Comparison of ENCODE assay signal across 7 mouse cellular contexts in genomic region chr10:128495270-128495669, GRCm38 (mm10). TPM values are rescaled to one million over a fixed set of nuclear protein-coding genes. Genes with fewer than 3 reads are reported as not detected.
DNase-seq lines count a peak whose midpoint lies in the region; ATAC-seq and TF ChIP-seq lines count a peak whose summit lies in the region.

No protein-coding gene starts in this region.

- DNase-seq in kidney, adult 8-10 months, result no peak
- DNase-seq in naive thymus-derived CD4-positive, alpha-beta T cell, adult 2 months (ENCODE audit: low read depth), result peak; percentile 62

- H3K9ac ChIP-seq in kidney, embryonic 16.5 days (replicated peaks; ENCODE audit: low read length), result 0 out of 2 replicates have a peak overlapping the region, but pooled peaks have one; percentile 10
- H3K9ac ChIP-seq in hindbrain, embryonic 16.5 days (ENCODE audit: low read depth, low read length), result peak overlapping the region; percentile 89; the same call in 1 of the 2 replicates

- 76% methylated on average over 2 of the region's 2 CpGs for WGBS in kidney, embryonic 16.5 days
- WGBS in hindbrain, embryonic 16.5 days, result 74% methylated on average over 2 of the region's 2 CpGs

- peaks cover 46% of the 10 kb centered on the region for H3K4me1 ChIP-seq in kidney, embryonic 16.5 days (ENCODE audit: insufficient read depth, low read length)
- H3K4me1 ChIP-seq in bone marrow macrophage, adult 2 months (ENCODE audit: control insufficient read depth, insufficient read depth, low read length), result peaks cover 32% of the 10 kb centered on the region
- H3K4me1 ChIP-seq in hindbrain, embryonic 16.5 days (ENCODE audit: control insufficient read depth, insufficient read depth, low read depth, low read length), result peaks cover 43% of the 10 kb centered on the region

- no peaks in the 10 kb centered on the region for H3K9me3 ChIP-seq in kidney, embryonic 16.5 days (ENCODE audit: low read length)
- H3K9me3 ChIP-seq in hindbrain, embryonic 16.5 days (ENCODE audit: control insufficient read depth, low read length), result no peaks in the 10 kb centered on the region

- TF ChIP-seq CTCF in bone marrow macrophage, adult 2 months (IDR thresholded peaks at IDR 0.05; ENCODE audit: low read depth, low read length), result no peak

- peaks cover 14% of the 10 kb centered on the region for H3K36me3 ChIP-seq in kidney, embryonic 16.5 days (ENCODE audit: insufficient read depth, low read length)
- peaks cover 14% of the 10 kb centered on the region for H3K36me3 ChIP-seq in hindbrain, embryonic 16.5 days (ENCODE audit: control insufficient read depth, insufficient read depth, low read length)

- H3K4me3 ChIP-seq in kidney, embryonic 16.5 days (ENCODE audit: low read length), result peak overlapping the region; percentile 67; the same call in 1 of the 2 replicates
- peak overlapping the region; percentile 71 for H3K4me3 ChIP-seq in bone marrow macrophage, adult 2 months (ENCODE audit: insufficient read depth, low read length)
- H3K4me3 ChIP-seq in hindbrain, embryonic 16.5 days (ENCODE audit: low read length), result no peak overlapping the region

- no peak for TF ChIP-seq POLR2A in bone marrow macrophage, adult 2 months (IDR thresholded peaks at IDR 0.05; ENCODE audit: borderline replicate concordance, low read depth, low read length)

- H3K4me2 ChIP-seq in kidney, embryonic 16.5 days (replicated peaks; ENCODE audit: low read depth, low read length), result peak overlapping the region; percentile 64
- H3K4me2 ChIP-seq in hindbrain, embryonic 16.5 days (ENCODE audit: low read length), result peak overlapping the region; percentile 78

- no peak for ATAC-seq in kidney, embryonic 16.5 days (ENCODE audit: low FRiP score, low TSS enrichment)
- no peak for ATAC-seq in hindbrain, embryonic 16.5 days
- ATAC-seq in megakaryocyte progenitor cell, adult 5-6 weeks (replicated peaks; ENCODE audit: poor library complexity), result no peak
- no peak for ATAC-seq in activated CD4-positive, CD25-positive, alpha-beta regulatory T cell, adult 4 months

- H3K27me3 ChIP-seq in kidney, embryonic 16.5 days (ENCODE audit: insufficient read depth, low read length), result no peaks in the 10 kb centered on the region
- no peaks in the 10 kb centered on the region for H3K27me3 ChIP-seq in hindbrain, embryonic 16.5 days (replicated peaks; ENCODE audit: control insufficient read depth, insufficient read depth, low read length)

- no peak overlapping the region for H3K27ac ChIP-seq in kidney, embryonic 16.5 days (ENCODE audit: low read length)
- no peak overlapping the region for H3K27ac ChIP-seq in bone marrow macrophage, adult 2 months (ENCODE audit: insufficient read depth, low read depth, low read length)
- no peak overlapping the region for H3K27ac ChIP-seq in hindbrain, embryonic 16.5 days (ENCODE audit: low read depth, low read length)

RNA-seq across cellular contexts. Expression of gene Myl6, which starts 1.3 kb away (rescaled TPM):
- polyA plus RNA-seq in kidney, embryonic 16.5 days (2015; fragmentation: Nextera tagmentation; extraction: Ambion mirVana), result 1,255 and 1,413 TPM in 2 replicates
- 1,186 and 1,257 TPM in 2 replicates for polyA plus RNA-seq in bone marrow macrophage, adult 2 months (2012; ENCODE audit: insufficient read depth, insufficient read length, missing spikeins)
- 946 and 1,028 TPM in 2 replicates for polyA plus RNA-seq in hindbrain, embryonic 16.5 days (2015; fragmentation: Nextera tagmentation; extraction: Ambion mirVana)
- 760 and 847 TPM in 2 replicates for total RNA-seq in megakaryocyte progenitor cell, adult 5-6 weeks (2015)
- 1,168 and 1,230 TPM in 2 replicates for total RNA-seq in megakaryocyte progenitor cell, adult 5-6 weeks (2017)
- polyA plus RNA-seq in activated CD4-positive, CD25-positive, alpha-beta regulatory T cell, adult 4 months (2017; shearing (Covaris generic)), result 1,000 to 10,000 TPM; 1,113 TPM

RNA-seq across cellular contexts. Expression of gene Myl6b, which starts 3.2 kb away (rescaled TPM):
- polyA plus RNA-seq in kidney, embryonic 16.5 days (2015; fragmentation: Nextera tagmentation; extraction: Ambion mirVana), result 4.2 and 5.7 TPM in 2 replicates
- polyA plus RNA-seq in bone marrow macrophage, adult 2 months (2012; ENCODE audit: insufficient read depth, insufficient read length, missing spikeins), result 2.5 and 3.9 TPM in 2 replicates
- 6.7 and 7.1 TPM in 2 replicates for polyA plus RNA-seq in hindbrain, embryonic 16.5 days (2015; fragmentation: Nextera tagmentation; extraction: Ambion mirVana)
- 7.6 and 7.8 TPM in 2 replicates for total RNA-seq in megakaryocyte progenitor cell, adult 5-6 weeks (2015)
- total RNA-seq in megakaryocyte progenitor cell, adult 5-6 weeks (2017), result 0.64 and 1.7 TPM in 2 replicates
- 1 to 10 TPM; 2.0 to 6.9 TPM for polyA plus RNA-seq in activated CD4-positive, CD25-positive, alpha-beta regulatory T cell, adult 4 months (2017; shearing (Covaris generic))

RNA-seq across cellular contexts. Expression of gene Esyt1, which starts 30.4 kb away (rescaled TPM):
- 23.2 and 24.2 TPM in 2 replicates for polyA plus RNA-seq in kidney, embryonic 16.5 days (2015; fragmentation: Nextera tagmentation; extraction: Ambion mirVana)
- 179 and 197 TPM in 2 replicates for polyA plus RNA-seq in bone marrow macrophage, adult 2 months (2012; ENCODE audit: insufficient read depth, insufficient read length, missing spikeins)
- 13.5 and 16.6 TPM in 2 replicates for polyA plus RNA-seq in hindbrain, embryonic 16.5 days (2015; fragmentation: Nextera tagmentation; extraction: Ambion mirVana)
- 41.2 and 48.4 TPM in 2 replicates for total RNA-seq in megakaryocyte progenitor cell, adult 5-6 weeks (2015)
- total RNA-seq in megakaryocyte progenitor cell, adult 5-6 weeks (2017), result 77.6 and 85.1 TPM in 2 replicates
- 10 to 100 TPM; 77.5 to 80.7 TPM for polyA plus RNA-seq in activated CD4-positive, CD25-positive, alpha-beta regulatory T cell, adult 4 months (2017; shearing (Covaris generic))

RNA-seq across cellular contexts. Expression of gene Smarcc2, which starts 36.2 kb away (rescaled TPM):
- 64.5 and 75.9 TPM in 2 replicates for polyA plus RNA-seq in kidney, embryonic 16.5 days (2015; fragmentation: Nextera tagmentation; extraction: Ambion mirVana)
- 101 and 105 TPM in 2 replicates for polyA plus RNA-seq in bone marrow macrophage, adult 2 months (2012; ENCODE audit: insufficient read depth, insufficient read length, missing spikeins)
- 136 and 168 TPM in 2 replicates for polyA plus RNA-seq in hindbrain, embryonic 16.5 days (2015; fragmentation: Nextera tagmentation; extraction: Ambion mirVana)
- total RNA-seq in megakaryocyte progenitor cell, adult 5-6 weeks (2015), result 70.4 and 74.5 TPM in 2 replicates
- total RNA-seq in megakaryocyte progenitor cell, adult 5-6 weeks (2017), result 52.8 and 66.9 TPM in 2 replicates
- 10 to 100 TPM; 53.8 to 54.8 TPM for polyA plus RNA-seq in activated CD4-positive, CD25-positive, alpha-beta regulatory T cell, adult 4 months (2017; shearing (Covaris generic))

RNA-seq across cellular contexts. Expression of gene Zc3h10, which starts 52.3 kb away (rescaled TPM):
- 16.2 and 16.6 TPM in 2 replicates for polyA plus RNA-seq in kidney, embryonic 16.5 days (2015; fragmentation: Nextera tagmentation; extraction: Ambion mirVana)
- 9.6 and 15.4 TPM in 2 replicates for polyA plus RNA-seq in bone marrow macrophage, adult 2 months (2012; ENCODE audit: insufficient read depth, insufficient read length, missing spikeins)
- polyA plus RNA-seq in hindbrain, embryonic 16.5 days (2015; fragmentation: Nextera tagmentation; extraction: Ambion mirVana), result 16.7 and 17.0 TPM in 2 replicates
- 5.9 and 6.7 TPM in 2 replicates for total RNA-seq in megakaryocyte progenitor cell, adult 5-6 weeks (2015)
- 10.2 and 13.3 TPM in 2 replicates for total RNA-seq in megakaryocyte progenitor cell, adult 5-6 weeks (2017)
- polyA plus RNA-seq in activated CD4-positive, CD25-positive, alpha-beta regulatory T cell, adult 4 months (2017; shearing (Covaris generic)), result 10 to 100 TPM in 1 of 2 experiments, 1 to 10 TPM in 1; 6.4 to 10.1 TPM
